Mouse (Mus musculus) thymus, postnatal 4 days (tissue): ENCODE measurements around the gene Ttc39d.

ENCODE experiments used
- DNase-seq: peaks from one replicate; pipeline ENCODE4 v3.0.0; 2021

Gene Ttc39d

DNA sequence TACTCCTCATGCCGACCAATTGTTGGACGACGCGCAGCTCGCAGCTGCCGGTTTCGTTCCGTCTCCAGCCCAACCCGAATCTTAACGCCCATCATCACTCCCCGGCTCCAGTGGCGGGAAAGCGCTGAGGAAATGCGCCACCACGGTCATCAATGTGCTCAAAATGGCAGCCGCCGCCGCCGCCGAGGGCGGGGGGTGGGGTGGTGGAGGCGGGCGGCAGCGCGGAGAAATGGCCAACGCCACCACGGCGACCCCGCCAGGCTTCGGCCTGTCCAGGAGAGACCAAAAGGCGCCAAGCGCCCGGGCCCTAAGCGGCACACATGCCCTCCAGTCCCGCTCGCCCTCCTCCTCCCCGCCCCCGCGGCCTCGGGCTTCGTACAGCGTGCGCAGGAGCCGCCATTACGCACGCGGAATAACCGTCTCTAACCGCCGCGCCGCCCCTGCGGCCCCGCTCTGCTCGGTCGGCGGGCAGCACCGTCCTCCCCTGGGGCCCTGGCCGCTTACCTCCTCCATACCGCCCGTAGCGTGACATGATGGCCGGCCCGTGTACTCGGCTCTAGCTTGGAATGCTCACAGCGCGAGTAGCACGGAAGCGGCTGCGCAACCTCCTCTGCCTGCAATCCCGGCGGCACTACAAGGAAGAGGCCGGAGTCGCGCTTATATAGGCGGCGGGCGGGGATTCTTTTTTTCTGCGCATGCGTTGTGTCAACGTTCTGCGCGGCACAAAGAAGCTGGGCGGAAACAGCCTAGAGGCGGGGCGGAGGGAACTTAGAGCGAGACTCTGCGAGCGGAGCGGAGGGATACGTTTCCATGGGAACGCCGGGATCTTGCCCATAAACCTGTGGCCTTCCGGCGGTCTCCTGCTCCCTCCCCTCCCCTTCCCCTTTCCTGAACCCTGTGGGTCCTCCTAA is at the start of gene Ttc39d, which contains the start of gene Srsf7:
Gene Ttc39d (plus strand): TSS at position 790 of the 911 bp plus-strand sequence.
Gene Srsf7 (minus strand): TSS at position 637 of the 911 bp plus-strand sequence.
- DNase-seq: peak; percentile 98

DNA sequence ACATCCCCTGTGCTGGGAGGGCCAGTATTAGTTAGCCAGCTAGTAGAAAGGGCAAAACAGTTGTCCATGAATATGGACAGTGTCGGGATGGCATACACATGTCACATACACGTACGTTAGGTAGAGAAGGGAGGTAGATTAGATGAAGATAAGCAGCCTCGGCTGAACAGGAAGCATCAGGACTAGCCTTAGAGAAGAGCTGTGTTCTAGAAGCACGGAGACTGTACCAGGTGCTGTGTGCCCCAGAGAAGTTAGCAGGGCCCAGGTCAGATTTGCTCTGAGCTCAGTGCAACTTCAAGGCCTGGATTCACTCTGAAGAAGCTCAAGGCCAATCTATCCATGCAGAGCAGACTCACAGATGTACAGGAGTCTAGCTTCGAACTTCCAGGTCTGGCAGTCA is 49.8 kb upstream of the Ttc39d start:
- DNase-seq: peak; percentile 39

DNA sequence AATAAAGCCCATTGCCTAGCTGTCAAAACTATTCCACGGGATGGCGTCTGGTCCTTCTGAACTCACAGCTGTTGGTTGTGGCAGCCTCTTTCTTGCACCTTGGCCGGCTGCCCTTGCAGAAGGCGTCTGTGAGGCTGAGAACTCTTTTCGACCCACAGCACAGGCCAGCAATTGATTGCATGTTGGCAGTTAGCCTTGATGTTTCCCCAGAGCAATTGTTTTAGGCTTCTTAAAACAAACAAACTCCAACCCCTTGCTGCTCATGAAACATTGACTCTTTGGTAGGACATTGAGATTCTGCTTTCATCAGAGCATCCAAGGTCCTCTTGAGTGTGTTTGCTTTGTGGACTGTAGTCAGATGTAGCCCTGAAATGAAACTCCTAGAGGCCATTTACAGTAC is 46.8 kb upstream of the Ttc39d start:
- no peak for DNase-seq

DNA sequence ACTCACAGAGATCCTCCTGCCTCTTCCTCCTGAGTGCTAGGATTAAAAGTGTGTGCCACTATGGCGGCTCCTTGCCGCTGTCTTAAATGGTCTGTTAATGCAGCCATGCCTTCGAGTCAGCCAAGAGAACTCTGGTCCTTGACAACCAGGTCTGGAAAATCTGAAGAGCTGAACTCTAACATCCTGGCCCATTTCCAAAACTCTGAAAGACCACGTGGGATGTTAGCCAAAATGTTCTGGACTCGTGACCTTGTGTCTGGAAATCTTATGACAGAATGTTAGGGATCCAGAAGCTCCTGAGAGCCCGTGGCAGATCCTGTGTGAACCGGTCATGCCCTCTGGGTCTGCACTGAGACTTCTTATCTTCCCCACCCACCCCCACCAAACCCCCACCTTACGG is 43.3 kb upstream of the Ttc39d start:
- DNase-seq: no peak

DNA sequence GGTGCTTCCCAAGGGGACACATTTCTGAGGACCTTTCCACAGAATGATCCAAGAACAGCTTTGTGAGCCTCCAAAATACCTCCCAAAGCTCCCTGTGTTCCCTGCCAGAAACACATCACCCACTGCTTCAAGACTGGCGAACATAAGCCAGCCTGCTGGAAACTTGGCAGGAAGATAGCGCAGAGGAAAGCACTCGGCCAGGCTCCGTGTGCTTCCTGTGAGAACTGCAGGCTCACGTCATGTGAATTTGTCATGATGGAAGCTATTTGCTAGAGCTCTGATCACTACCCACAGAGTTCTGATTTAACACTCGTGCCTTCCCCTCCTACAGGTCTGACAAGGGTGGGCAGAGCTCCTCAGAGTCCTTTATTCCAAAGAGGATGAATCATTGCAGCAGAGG is 41.5 kb upstream of the Ttc39d start:
- no peak for DNase-seq

DNA sequence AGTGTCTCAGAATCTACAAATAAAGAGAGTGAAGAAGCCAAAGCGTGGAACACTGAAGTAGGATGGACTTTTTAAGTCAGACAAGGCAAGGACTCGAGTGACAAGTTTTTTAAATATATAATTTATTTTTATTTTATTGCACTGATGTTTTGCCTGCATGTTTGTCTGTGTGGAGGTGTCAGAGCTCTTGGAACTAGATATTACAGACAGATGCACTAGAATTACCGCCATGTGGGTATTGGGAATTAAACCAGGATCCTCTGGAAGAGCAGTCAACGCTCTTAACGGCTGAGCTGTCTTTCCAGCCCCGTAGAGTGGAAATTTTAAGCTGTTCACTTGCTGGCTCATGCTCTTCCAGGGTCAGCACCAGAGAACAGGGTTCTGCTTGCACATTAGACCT is 40.9 kb upstream of the Ttc39d start:
- no peak for DNase-seq

DNA sequence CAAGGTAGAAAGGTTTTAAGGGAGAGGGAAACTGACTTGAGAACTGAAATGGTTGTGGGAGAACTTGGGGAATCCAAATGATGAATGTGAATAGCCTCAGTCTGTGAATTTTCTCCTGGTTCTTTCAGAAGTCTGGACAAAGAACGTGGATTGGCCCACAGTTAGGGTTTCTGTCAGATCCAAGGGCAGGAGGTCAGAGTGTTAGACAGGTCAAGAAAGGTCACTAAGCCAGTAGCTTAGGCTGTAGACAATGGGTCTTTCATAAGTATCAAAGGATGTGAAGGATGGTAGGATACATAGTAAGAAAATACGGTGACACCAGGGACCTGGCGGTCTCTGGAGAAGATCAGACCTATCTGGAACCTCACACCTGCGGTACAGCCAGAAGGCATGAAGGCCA is 39.8 kb upstream of the Ttc39d start:
- no peak for DNase-seq

DNA sequence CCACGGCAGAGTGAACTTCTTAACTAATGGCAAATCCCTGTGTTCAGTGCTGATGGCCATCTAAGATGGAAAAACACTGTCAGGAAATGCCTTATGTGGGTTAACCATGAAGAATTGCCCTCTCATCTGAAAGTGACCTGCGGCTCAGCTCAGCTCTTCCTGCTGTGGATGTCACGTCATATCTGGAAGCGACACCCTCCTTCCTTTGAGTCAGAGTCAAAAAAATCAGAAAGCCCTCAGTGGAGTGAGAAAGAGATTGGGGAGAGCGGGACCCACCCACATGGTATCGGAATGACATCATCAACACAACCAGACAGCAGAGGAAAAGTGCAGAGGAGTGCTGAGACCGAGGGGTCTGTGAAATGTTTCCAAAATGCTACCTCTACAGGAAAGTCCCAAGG is 39.4 kb upstream of the Ttc39d start:
- DNase-seq: no peak

DNA sequence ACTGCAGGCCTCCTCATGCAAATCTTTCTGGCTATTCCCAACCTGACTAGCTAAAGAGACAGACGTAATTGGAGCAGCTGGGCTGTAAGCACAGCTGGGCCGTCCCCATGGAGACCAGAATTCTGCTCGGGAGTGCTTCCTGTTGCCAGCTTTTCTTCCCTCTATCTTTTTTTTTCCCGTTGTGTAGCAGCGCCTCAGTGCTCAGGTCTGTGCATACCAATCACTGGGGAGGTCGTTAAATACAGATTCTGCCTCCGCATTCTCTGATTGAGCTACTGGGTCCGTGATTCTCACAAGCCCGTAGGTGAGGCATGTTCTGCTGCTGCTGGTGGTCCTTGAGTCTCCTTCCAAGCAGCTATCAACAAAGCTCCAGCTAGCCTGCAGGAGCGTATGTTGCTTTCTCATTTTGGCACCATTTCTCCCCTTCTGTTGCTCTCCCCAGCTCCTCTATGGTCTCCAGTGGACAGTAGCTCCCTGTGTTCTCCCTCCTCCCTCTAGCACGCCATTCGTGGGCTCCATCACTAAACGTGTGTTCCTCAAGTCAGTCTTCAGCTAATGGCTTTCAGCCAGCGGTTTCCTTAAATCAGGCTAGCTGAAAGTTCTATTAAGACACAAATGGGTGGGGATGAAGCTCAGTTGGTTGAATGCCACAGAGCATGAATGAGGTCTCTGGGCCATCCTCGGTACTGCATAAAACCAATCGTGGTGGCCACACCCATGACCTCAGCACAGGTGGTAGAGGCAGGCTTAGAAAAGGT is 38.7 kb upstream of the Ttc39d start:
- no peak for DNase-seq

DNA sequence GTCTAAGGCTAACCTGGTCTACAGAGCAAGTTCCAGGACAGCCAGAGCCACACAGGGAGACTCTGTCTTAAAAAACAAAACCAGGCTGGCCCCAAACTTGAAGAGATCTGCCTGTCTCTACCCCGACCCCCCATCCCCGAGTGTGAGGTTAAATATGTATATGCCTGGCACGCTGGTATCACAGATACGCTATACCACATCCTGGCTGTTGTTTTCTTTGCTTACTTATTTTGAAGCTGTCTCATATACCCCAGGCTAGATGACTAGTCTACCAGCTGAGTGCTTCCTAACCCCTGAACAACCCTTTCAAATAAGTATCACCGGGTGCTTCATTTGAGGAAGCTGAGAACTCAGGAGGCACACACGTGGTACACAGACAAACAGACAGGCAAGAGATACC is 37.5 kb upstream of the Ttc39d start:
- DNase-seq: no peak

DNA sequence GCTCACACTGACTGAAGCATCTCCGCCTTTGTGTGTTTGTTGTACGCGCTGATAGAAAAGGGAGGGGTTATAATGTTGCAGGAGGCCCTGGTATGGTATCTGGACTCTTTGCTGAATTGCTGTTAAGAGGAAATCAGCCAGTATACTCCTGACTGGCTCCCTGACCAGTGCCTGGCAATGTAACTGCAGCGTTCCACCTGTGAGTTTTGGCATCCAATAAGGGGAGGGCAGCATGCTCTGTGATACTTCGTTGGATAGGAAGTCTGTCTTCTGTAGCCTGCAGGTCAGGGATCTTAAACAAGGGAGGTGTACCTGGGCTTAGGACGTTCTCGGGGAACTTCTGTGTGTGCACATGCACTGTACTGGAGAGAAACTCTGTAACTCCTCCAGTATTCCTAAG is 36.3 kb upstream of the Ttc39d start:
- no peak for DNase-seq

DNA sequence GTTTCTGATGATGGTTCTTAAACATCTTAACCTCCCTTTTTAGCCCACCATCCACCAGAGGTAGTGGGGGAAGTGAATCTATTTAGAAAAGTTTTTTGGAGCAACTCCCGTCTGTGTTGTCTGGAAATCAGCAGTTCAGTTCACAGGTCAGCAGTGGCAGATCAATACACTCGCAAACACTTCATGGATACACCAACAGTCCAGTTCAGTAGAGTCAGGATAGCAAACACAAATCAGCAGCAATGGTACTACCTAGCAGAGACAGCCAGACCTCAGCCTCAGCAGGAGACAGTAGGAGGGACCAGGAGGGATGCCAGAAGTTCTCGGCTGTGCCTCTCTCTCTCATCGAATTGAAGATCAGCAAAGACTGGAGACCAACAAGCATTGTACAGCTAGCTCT is 35.3 kb upstream of the Ttc39d start:
- no peak for DNase-seq

DNA sequence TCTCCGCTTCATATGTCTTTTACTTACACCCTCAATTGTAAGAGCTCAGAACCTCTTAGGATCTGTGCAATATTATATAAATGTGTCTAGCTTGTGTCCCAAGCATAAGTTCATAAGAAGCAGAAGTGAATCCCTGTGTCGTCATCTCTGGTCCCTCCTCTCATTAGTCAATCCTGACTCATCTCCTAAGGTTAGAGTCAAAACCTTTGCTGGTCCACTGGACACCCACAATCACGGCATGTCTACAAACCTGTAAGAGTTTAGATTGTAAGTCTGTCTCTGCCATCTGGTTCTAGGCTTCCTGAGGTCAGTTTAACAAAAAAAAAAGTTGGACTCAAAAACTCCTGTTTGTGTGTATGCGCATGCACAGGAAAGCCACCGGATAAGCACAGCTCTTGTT is 34.5 kb upstream of the Ttc39d start:
- no peak for DNase-seq

DNA sequence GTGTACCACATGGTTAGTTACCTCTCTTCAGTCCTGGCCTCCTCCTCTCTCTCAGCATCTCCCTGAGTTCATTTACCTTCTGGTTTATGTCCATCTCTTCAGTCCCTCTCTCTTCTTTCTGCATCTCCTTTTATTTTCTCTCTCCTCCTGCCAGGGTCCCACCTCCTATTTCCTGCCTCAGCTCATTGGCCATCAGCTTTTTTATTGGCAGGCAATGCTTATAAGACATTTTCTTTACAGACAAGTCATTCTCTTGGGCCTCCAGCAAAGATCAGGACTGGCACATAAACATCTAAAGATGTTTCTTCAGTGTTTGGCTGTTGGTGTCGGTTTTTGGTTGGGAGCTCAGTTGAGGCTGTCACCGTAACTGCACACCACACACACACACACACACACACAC is 33.6 kb upstream of the Ttc39d start:
- no peak for DNase-seq

DNA sequence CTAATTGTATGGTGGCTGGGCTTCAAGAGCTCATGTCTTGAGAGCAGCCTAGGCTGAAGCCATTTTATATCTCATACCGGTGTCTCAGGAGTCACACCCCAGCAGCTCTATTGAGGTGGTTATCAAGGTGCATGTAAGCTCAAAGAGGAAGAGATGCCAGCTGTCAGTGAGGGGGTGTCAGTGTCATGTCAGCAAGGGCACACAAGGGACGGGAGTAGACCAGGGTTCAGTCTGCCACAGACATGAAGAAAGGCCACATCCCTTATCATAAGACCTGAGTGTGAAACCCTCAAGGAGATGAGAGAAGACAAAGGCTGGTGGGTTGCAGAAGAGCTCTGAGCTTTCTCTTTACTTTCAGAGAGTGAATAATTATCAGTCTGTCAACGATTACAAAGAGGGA is 33.1 kb upstream of the Ttc39d start:
- peak; percentile 47 for DNase-seq

DNA sequence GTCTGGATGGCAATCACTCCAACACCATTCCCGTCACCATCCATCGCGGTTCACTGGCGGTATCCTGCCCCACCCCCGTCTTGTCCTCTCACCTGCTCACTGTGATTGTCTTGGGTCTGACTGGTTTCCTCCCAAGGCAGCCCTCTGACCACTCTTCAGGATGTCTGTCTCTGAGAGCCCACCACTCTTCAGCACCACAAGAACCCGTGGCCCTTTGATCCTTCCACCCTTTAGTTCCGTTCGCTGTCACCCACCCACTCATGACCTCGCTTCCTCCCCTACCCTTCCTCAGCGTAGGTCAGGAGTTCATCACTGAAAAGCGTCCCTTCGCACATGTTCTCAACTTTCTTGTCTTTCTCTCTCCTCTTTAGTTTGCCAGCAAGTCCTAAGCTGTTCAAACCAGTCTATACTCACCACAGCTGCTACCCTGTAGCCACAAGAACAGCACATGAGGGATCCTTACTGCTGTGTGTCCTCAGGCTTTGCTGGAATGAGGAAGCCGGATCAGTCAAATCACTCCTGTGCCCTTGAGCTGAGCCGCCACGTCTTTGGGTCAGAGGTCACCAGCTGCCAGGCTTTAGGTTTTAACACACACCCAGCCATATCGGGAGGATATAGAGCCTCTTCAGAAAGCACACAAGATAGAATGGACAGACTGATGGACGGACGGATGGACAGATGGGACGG is 32.4 kb upstream of the Ttc39d start:
- peak; percentile 48 for DNase-seq

DNA sequence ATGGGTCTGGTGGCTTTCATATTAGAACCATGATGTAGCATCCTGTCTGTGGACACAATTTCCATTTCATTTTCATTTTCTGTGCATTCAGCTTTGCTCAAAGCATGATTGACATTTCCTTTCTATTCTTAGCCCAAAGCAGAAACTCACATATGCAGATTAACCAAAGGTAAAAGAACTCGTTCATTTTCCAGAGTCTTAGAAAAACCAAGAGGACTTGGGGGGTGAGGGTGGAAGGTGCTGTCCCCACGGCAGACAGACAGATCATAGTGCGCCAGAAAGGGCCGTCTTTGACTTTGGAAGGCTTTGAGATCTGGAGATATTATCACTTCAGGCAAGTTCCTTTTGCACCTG is 31.9 kb upstream of the Ttc39d start:
- no peak for DNase-seq

DNA sequence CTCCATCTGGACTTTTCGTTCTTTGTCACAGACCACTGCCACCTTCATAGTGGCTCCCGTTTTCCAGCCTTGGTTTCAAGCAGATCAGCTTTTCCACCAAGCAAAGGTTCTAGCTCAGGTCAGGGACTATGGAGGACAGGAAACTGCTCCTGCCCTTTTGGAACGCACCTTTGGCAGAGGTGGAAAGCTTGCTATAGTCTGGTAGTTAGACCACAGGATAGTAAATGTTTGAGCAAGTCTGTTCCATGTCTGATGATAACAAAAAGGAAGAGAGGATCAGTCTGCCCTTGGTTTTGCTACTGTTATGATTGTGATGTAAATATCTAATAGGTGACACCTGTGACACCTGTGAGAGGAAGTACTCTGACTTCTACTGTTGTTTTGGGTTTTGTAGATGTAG is 31.3 kb upstream of the Ttc39d start:
- DNase-seq: no peak

DNA sequence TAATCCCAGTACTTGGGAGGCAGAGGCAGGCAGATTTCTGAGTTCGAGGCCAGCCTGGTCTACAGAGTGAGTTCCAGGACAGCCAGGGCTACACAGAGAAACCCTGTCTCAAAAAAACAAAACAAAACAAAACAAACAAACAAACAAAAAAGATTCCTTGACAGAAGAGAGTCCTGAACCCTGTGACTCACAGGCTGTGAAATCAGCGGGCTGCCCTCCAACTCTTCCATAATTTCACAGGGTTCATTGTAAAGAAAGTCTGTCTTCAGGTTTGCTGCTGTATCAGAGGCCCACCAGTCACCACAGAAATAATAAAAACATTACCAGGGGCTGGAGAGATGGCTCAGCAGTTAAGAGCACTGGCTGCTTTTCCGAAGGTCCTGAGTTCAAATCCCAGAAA is 28.4 kb upstream of the Ttc39d start:
- DNase-seq: peak; percentile 5

DNA sequence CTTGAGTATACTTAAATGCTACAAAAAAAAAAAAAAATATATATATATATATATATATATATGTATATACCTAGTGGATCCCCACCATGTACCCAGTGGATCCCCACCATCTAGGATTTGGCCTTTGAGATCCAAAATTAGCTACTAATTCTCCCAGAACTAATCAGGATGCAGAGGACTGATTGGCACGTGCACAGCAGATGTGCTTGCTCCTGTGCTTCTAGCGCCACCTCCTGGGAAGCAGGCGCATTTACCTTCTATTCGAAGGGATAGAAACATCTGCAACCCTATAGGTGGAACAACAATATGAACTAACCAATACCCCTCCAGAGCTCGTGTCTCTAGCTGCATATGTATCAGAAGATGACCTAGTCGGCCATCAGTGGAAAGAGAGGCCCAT is 27.3 kb upstream of the Ttc39d start:
- DNase-seq: peak; percentile 85

DNA sequence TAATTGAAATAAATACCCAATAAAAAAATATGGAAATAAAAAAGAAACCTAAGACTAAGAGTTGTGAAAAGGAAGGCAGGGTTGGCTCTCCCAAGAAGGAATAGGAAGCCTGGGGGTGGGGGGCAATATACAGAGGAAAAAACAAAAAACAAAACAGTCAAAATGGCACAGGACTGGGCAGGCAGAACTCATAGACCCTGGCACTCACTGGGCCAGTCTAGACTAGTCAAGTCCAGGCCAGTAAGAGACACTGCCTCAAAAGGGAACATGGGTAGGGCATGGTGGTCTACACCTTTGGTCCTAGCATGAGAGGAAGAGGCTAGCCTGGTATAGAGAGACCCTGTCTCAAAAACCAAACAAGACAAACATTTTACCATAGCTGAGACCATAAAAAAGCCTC is 26.8 kb upstream of the Ttc39d start:
- DNase-seq: peak; percentile 5

DNA sequence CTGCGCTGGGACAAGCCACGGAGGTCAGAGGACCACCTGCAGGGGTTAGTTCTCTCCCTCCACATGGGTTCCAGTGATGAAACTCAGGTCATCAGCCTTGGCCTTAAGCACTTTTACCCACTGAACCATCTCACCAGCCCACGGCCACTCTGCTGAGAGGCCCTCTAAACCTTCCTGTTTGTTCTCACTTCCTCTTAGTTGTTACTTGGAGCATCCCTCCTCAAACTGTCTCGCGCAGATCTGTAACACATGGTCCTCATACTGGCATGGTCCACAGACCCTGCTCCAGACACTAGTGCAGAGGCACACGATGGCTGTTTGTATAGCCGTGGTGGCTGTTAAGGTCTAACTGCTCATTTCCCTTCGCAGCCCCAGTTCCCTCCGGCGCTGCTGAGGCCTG is 23.6 kb upstream of the Ttc39d start:
- DNase-seq: peak; percentile 3

DNA sequence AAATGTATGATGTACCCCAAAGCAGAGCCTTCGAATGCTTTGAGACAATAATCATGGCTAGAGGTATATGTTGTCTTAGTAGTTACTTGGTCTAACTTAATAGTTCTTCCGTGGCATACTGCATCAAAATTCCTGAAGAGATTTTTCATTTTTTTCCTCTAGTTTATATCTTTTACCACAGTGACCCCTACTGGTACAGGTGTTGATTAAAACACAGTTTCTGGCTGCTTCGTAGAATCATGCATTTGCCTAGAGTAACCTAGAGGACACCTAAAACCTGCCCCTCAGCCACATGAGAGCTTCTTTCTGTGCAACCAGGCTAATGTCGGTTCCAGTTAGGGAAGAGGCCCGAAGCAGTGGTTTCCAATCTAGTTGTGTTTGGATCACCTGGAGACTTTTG is 14.2 kb upstream of the Ttc39d start:
- no peak for DNase-seq
